Mouse (Mus musculus) layer of hippocampus, adult 2 months (tissue): Measurements from ENCODE around the gene Mthfd1. TPM values are rescaled to one million over a fixed set of nuclear protein-coding genes. Genes with fewer than 3 reads are reported as not detected.

Experiments
- DNase-seq, 2 experiments: peaks; one replicate each; pipeline ENCODE4 v3.0.0; 2022; ENCODE audit warnings: low spot score in 2 of 2
- H3K27ac ChIP-seq: fragments of 200-600 bp; 2 replicates; pipeline ENCODE4 v1.8.1; 2022
- H3K4me3 ChIP-seq: fragments of 200-600 bp; 2 replicates; pipeline ENCODE4 v1.8.1; 2022; ENCODE audit warnings: mild to moderate bottlenecking
- CTCF ChIP-seq: fragments of 200-600 bp; conservative IDR thresholded peaks from 2 replicates; pipeline ENCODE4 v1.8.1; 2022; ENCODE audit warnings: antibody characterized with exemption, mild to moderate bottlenecking, moderate library complexity
- total RNA-seq, 2 experiments: library from RNA; stranded (reverse); gene quantifications; 2 replicates each; pipeline ENCODE4 v1.2.3; 2021

The Mthfd1 gene
- total RNA-seq, 2 experiments from 2014 or later = 42.6 to 47.5 TPM

- no peak for TF ChIP-seq CTCF
- Histone ChIP-seq H3K27ac (peak overlapping the region; percentile 46; the same call in 1 of the 2 replicates), H3K4me3 (no peak overlapping the region)
- no peak for DNase-seq
These were observed 63.4 kb downstream of the Mthfd1 start for GRCm38 (mm10) chr12:76318282-76319212.

- TF ChIP-seq CTCF = no peak
- DNase-seq = peak; percentile 42 to 69
- peak within 1 kb of the TSS; percentile 76 for H3K4me3 ChIP-seq
- peak within 1 kb of the TSS; percentile 92 for H3K27ac ChIP-seq
These were observed 69.8 kb downstream of the Mthfd1 start, which contains the start of gene Akap5 for GRCm38 (mm10) chr12:76324679-76325431. TSS of gene Akap5 (plus strand) at chr12:76324891.

- DNase-seq = no peak
- Histone ChIP-seq H3K27ac (peak overlapping the region; percentile 92), H3K4me3 (peak overlapping the region; percentile 76)
- no peak for TF ChIP-seq CTCF
These were observed 71.5 kb downstream of the Mthfd1 start for GRCm38 (mm10) chr12:76326437-76327220.

GRCm38 (mm10) chr12:76328567-76329354, 73.7 kb downstream of the Mthfd1 start:
- TF ChIP-seq CTCF = no peak
- Histone ChIP-seq H3K27ac (no peak overlapping the region), H3K4me3 (no peak overlapping the region)
- DNase-seq = no peak

- TF ChIP-seq CTCF = no peak
- DNase-seq = no peak
- no peak overlapping the region for H3K4me3 ChIP-seq
- H3K27ac ChIP-seq = no peak overlapping the region
These were observed 78.6 kb downstream of the Mthfd1 start for GRCm38 (mm10) chr12:76333688-76334087.

- no peak for DNase-seq
- H3K4me3 ChIP-seq = no peak overlapping the region
- TF ChIP-seq CTCF = no peak
- no peak overlapping the region for H3K27ac ChIP-seq
These were observed 80.5 kb downstream of the Mthfd1 start for GRCm38 (mm10) chr12:76335641-76336040.

GRCm38 (mm10) chr12:76336111-76336965, 81.2 kb downstream of the Mthfd1 start:
- TF ChIP-seq CTCF = no peak
- DNase-seq = no peak
- Histone ChIP-seq H3K27ac (no peak overlapping the region), H3K4me3 (no peak overlapping the region)

- peak; percentile 55 to 80 for DNase-seq
- no peak overlapping the region for H3K27ac ChIP-seq
- no peak overlapping the region for H3K4me3 ChIP-seq
- TF ChIP-seq CTCF = peak; percentile 91
These were observed 86.0 kb downstream of the Mthfd1 start for GRCm38 (mm10) chr12:76341080-76341479.

GRCm38 (mm10) chr12:76345759-76346455, 90.8 kb downstream of the Mthfd1 start:
- H3K27ac ChIP-seq = no peak overlapping the region

GRCm38 (mm10) chr12:76349680-76350220, 94.7 kb downstream of the Mthfd1 start:
- Histone ChIP-seq H3K4me3 (no peak overlapping the region), H3K27ac (no peak overlapping the region)
- TF ChIP-seq CTCF = no peak
- DNase-seq = no peak

More at GRCm38 (mm10) chr12:76345759-76346455, 90.8 kb downstream of the Mthfd1 start:
- H3K4me3 ChIP-seq = no peak overlapping the region
- DNase-seq = no peak
- TF ChIP-seq CTCF = peak; percentile 45
